Mouse (Mus musculus) inflammation-experienced regulatory T-cells, adult 6 months (primary cell): ENCODE data around the gene Gmfg. TPM values are rescaled to one million over a fixed set of nuclear protein-coding genes. Genes with fewer than 3 reads are reported as not detected.

Experiments
- ATAC-seq: one replicate; pipeline ENCODE4 v1.8.0; 2017
- polyA plus RNA-seq, 3 experiments: library from polyadenylated mRNA; unstranded; fragments of 100-300 nt; shearing (Covaris generic); gene quantifications; one replicate each; pipeline ENCODE4 v1.2.1; 2017

Gene Gmfg
- polyA plus RNA-seq, 3 experiments from 2014 or later = 470 to 850 (median 500) TPM

- ATAC-seq = no peak
Observed at GRCm38 (mm10) chr7:28438771-28439170, 1.5 kb downstream of the Gmfg start.

- ATAC-seq = peak; percentile 51
Observed at GRCm38 (mm10) chr7:28440739-28441138, 3.5 kb downstream of the Gmfg start.

- no peak for ATAC-seq
Observed at GRCm38 (mm10) chr7:28441776-28442485, 4.7 kb downstream of the Gmfg start.

- ATAC-seq = peak; percentile 12
Observed at GRCm38 (mm10) chr7:28442688-28443087, 5.4 kb downstream of the Gmfg start.

GRCm38 (mm10) chr7:28444344-28444974 is 7.2 kb downstream of the Gmfg start:
- peak; percentile 46 for ATAC-seq

- ATAC-seq = peak; percentile 33
Observed at GRCm38 (mm10) chr7:28446446-28446845, 9.2 kb downstream of the Gmfg start.

GRCm38 (mm10) chr7:28447101-28447830 is 10.0 kb downstream of the Gmfg start:
- ATAC-seq = no peak

- ATAC-seq = no peak
Observed at GRCm38 (mm10) chr7:28447865-28448820, 10.9 kb downstream of the Gmfg start.

GRCm38 (mm10) chr7:28451531-28452360 is 14.5 kb downstream of the Gmfg start, which contains the start of gene Lrfn1:
Gene Lrfn1 (plus strand): TSS chr7:28451980.
- peak; percentile 25 for ATAC-seq

- no peak for ATAC-seq
Observed at GRCm38 (mm10) chr7:28452361-28453005, 15.2 kb downstream of the Gmfg start.

- no peak for ATAC-seq
Observed at GRCm38 (mm10) chr7:28460361-28460760, 23.1 kb downstream of the Gmfg start.

- ATAC-seq = no peak
Observed at GRCm38 (mm10) chr7:28462769-28463168, 25.5 kb downstream of the Gmfg start.

- ATAC-seq = no peak
Observed at GRCm38 (mm10) chr7:28464416-28465212, 27.4 kb downstream of the Gmfg start.

- ATAC-seq = no peak
Observed at GRCm38 (mm10) chr7:28466721-28467212, 29.5 kb downstream of the Gmfg start.

GRCm38 (mm10) chr7:28467213-28467751 is 30.0 kb downstream of the Gmfg start:
- no peak for ATAC-seq

- no peak for ATAC-seq
Observed at GRCm38 (mm10) chr7:28476191-28476590, 38.9 kb downstream of the Gmfg start.

GRCm38 (mm10) chr7:28477363-28477762 is 40.1 kb downstream of the Gmfg start:
- ATAC-seq = no peak

- no peak for ATAC-seq
Observed at GRCm38 (mm10) chr7:28478854-28479253, 41.6 kb downstream of the Gmfg start.

GRCm38 (mm10) chr7:28482854-28483253 is 45.6 kb downstream of the Gmfg start:
- no peak for ATAC-seq
